Mouse (Mus musculus): ENCODE data around the gene Sde2. TPM values are rescaled to one million over a fixed set of nuclear protein-coding genes. Genes with fewer than 3 reads are reported as not detected.
A peak's percentile ranks its signal among the peaks of the same experiment; 100 is the strongest.

Sde2 gene
- polyA plus RNA-seq, 1 experiment from 2014 or later, result 11.8 TPM

GRCm38 (mm10) chr1:180818000-180818399 lies 32.9 kb upstream of the Sde2 start:
- ATAC-seq, result peak; percentile 55

GRCm38 (mm10) chr1:180821101-180821500 lies 29.8 kb upstream of the Sde2 start:
- peaks cover 55% of the 10 kb centered on the region for H3K4me1 ChIP-seq (ENCODE audit: insufficient read depth)
- no peaks in the 10 kb centered on the region for H3K27me3 ChIP-seq (ENCODE audit: insufficient read depth, low read length)
- 75% methylated on average over 6 of the region's 6 CpGs for WGBS (ENCODE audit: insufficient replicate concordance)
- H3K9ac ChIP-seq (replicated peaks), result no peak overlapping the region
- no peaks in the 10 kb centered on the region for H3K36me3 ChIP-seq (replicated peaks; ENCODE audit: insufficient read depth, low read length)
- peak; percentile 90 for TF ChIP-seq EP300 (IDR thresholded peaks at IDR 0.05; ENCODE audit: low read depth)
- no peak for TF ChIP-seq CTCF (IDR thresholded peaks at IDR 0.05; ENCODE audit: low read depth)
- H3K4me3 ChIP-seq (ENCODE audit: low read depth, low read length), result no peak overlapping the region
- no peak overlapping the region for H3K4me2 ChIP-seq (ENCODE audit: low read depth, low read length)
- no peaks in the 10 kb centered on the region for H3K9me3 ChIP-seq (ENCODE audit: low read length)
- peak overlapping the region; percentile 59 for H3K27ac ChIP-seq (ENCODE audit: low read depth)
- no peak for DNase-seq
- peak; percentile 64 for ATAC-seq

More at GRCm38 (mm10) chr1:180818000-180818399, 32.9 kb upstream of the Sde2 start:
- Histone ChIP-seq H3K4me1 (ENCODE audit: insufficient read depth) (peaks cover 55% of the 10 kb centered on the region), H3K4me2 (ENCODE audit: low read depth, low read length) (peak overlapping the region; percentile 51), H3K36me3 (replicated peaks; ENCODE audit: insufficient read depth, low read length) (no peaks in the 10 kb centered on the region), H3K9me3 (ENCODE audit: low read length) (no peaks in the 10 kb centered on the region), H3K4me3 (ENCODE audit: low read depth, low read length) (no peak overlapping the region; the same call in 1 of the 2 replicates), H3K9ac (replicated peaks) (peak overlapping the region; percentile 49), H3K27me3 (ENCODE audit: insufficient read depth, low read length) (no peaks in the 10 kb centered on the region), H3K27ac (ENCODE audit: low read depth) (peak overlapping the region; percentile 87)
- DNase-seq, result peak; percentile 44
- no peak for TF ChIP-seq CTCF (IDR thresholded peaks at IDR 0.05; ENCODE audit: low read depth)
- peak; percentile 88 for TF ChIP-seq EP300 (IDR thresholded peaks at IDR 0.05; ENCODE audit: low read depth)
- 54% methylated on average over 2 of the region's 2 CpGs for WGBS (ENCODE audit: insufficient replicate concordance)

GRCm38 (mm10) chr1:180822276-180822675 lies 28.7 kb upstream of the Sde2 start:
- 62% methylated on average over 5 of the region's 5 CpGs for WGBS (ENCODE audit: insufficient replicate concordance)

GRCm38 (mm10) chr1:180823716-180824115 lies 27.2 kb upstream of the Sde2 start:
- WGBS (ENCODE audit: insufficient replicate concordance), result 79% methylated on average over 3 of the region's 3 CpGs
- no peaks in the 10 kb centered on the region for H3K27me3 ChIP-seq (ENCODE audit: insufficient read depth, low read length)
- no peaks in the 10 kb centered on the region for H3K9me3 ChIP-seq (ENCODE audit: low read length)
- H3K4me2 ChIP-seq (ENCODE audit: low read depth, low read length), result no peak overlapping the region
- DNase-seq (no peak), ATAC-seq (no peak)
- H3K9ac ChIP-seq (replicated peaks), result no peak overlapping the region
- no peak overlapping the region for H3K4me3 ChIP-seq (ENCODE audit: low read depth, low read length)
- H3K27ac ChIP-seq (ENCODE audit: low read depth), result peak overlapping the region; percentile 49; the same call in 1 of the 2 replicates
- H3K4me1 ChIP-seq (ENCODE audit: insufficient read depth), result peaks cover 51% of the 10 kb centered on the region
- no peak for TF ChIP-seq CTCF (IDR thresholded peaks at IDR 0.05; ENCODE audit: low read depth)
- TF ChIP-seq EP300 (IDR thresholded peaks at IDR 0.05; ENCODE audit: low read depth), result no peak
- H3K36me3 ChIP-seq (replicated peaks; ENCODE audit: insufficient read depth, low read length), result no peaks in the 10 kb centered on the region

More at GRCm38 (mm10) chr1:180822276-180822675, 28.7 kb upstream of the Sde2 start:
- Histone ChIP-seq H3K4me1 (ENCODE audit: insufficient read depth) (peaks cover 56% of the 10 kb centered on the region), H3K27ac (ENCODE audit: low read depth) (peak overlapping the region; percentile 59), H3K4me2 (ENCODE audit: low read depth, low read length) (no peak overlapping the region), H3K27me3 (ENCODE audit: insufficient read depth, low read length) (no peaks in the 10 kb centered on the region), H3K36me3 (replicated peaks; ENCODE audit: insufficient read depth, low read length) (no peaks in the 10 kb centered on the region), H3K4me3 (ENCODE audit: low read depth, low read length) (no peak overlapping the region), H3K9ac (replicated peaks) (no peak overlapping the region), H3K9me3 (ENCODE audit: low read length) (no peaks in the 10 kb centered on the region)
- no peak for DNase-seq
- TF ChIP-seq CTCF (IDR thresholded peaks at IDR 0.05; ENCODE audit: low read depth), result no peak
- no peak for TF ChIP-seq EP300 (IDR thresholded peaks at IDR 0.05; ENCODE audit: low read depth)
- ATAC-seq, result no peak

GRCm38 (mm10) chr1:180824721-180825120 lies 26.2 kb upstream of the Sde2 start:
- no peaks in the 10 kb centered on the region for H3K36me3 ChIP-seq (replicated peaks; ENCODE audit: insufficient read depth, low read length)
- peak overlapping the region; percentile 59 for H3K27ac ChIP-seq (ENCODE audit: low read depth)
- no peaks in the 10 kb centered on the region for H3K27me3 ChIP-seq (ENCODE audit: insufficient read depth, low read length)
- H3K9me3 ChIP-seq (ENCODE audit: low read length), result no peaks in the 10 kb centered on the region
- TF ChIP-seq EP300 (IDR thresholded peaks at IDR 0.05; ENCODE audit: low read depth) (0 out of 2 replicates have a peak, but pooled peaks have one; percentile 8), CTCF (IDR thresholded peaks at IDR 0.05; ENCODE audit: low read depth) (no peak)
- 45% methylated on average over 3 of the region's 3 CpGs for WGBS (ENCODE audit: insufficient replicate concordance)
- H3K4me3 ChIP-seq (ENCODE audit: low read depth, low read length), result no peak overlapping the region
- peak; percentile 57 for DNase-seq
- no peak overlapping the region for H3K9ac ChIP-seq (replicated peaks)
- peaks cover 53% of the 10 kb centered on the region for H3K4me1 ChIP-seq (ENCODE audit: insufficient read depth)
- H3K4me2 ChIP-seq (ENCODE audit: low read depth, low read length), result peak overlapping the region; percentile 16; the same call in 1 of the 2 replicates
- ATAC-seq, result peak; percentile 13; the same call in 1 of the 2 replicates

GRCm38 (mm10) chr1:180826634-180827033 lies 24.3 kb upstream of the Sde2 start:
- Histone ChIP-seq H3K4me1 (ENCODE audit: insufficient read depth) (peaks cover 53% of the 10 kb centered on the region), H3K36me3 (replicated peaks; ENCODE audit: insufficient read depth, low read length) (no peaks in the 10 kb centered on the region), H3K4me2 (ENCODE audit: low read depth, low read length) (no peak overlapping the region), H3K9me3 (ENCODE audit: low read length) (no peaks in the 10 kb centered on the region), H3K4me3 (ENCODE audit: low read depth, low read length) (no peak overlapping the region), H3K27me3 (ENCODE audit: insufficient read depth, low read length) (no peaks in the 10 kb centered on the region), H3K9ac (replicated peaks) (no peak overlapping the region), H3K27ac (ENCODE audit: low read depth) (peak overlapping the region; percentile 74)
- peak; percentile 28; the same call in 1 of the 2 replicates for ATAC-seq
- TF ChIP-seq CTCF (IDR thresholded peaks at IDR 0.05; ENCODE audit: low read depth), result no peak
- TF ChIP-seq EP300 (IDR thresholded peaks at IDR 0.05; ENCODE audit: low read depth), result no peak
- 59% methylated on average over 4 of the region's 4 CpGs for WGBS (ENCODE audit: insufficient replicate concordance)
- DNase-seq, result no peak
